Mouse (Mus musculus) kidney, adult 11 months (tissue): Measurements from ENCODE around the gene Ostf1.
"Not testable (repeated sequence)": the region's sequence is repeated elsewhere in the genome, so short reads cannot be mapped to it uniquely, and the experiment has no call there.

Experiments
- DNase-seq: peaks from one replicate; pipeline ENCODE4 v3.0.0; 2022

Gene Ostf1

GRCm38 (mm10) chr19:18597772-18598171, 33.9 kb downstream of the Ostf1 start:
- no peak for DNase-seq

GRCm38 (mm10) chr19:18596876-18597275, 34.7 kb downstream of the Ostf1 start:
- DNase-seq: no peak

- peak; percentile 23 for DNase-seq
These were observed 37.9 kb downstream of the Ostf1 start for GRCm38 (mm10) chr19:18593722-18594121.

- no peak for DNase-seq
These were observed 38.7 kb downstream of the Ostf1 start for GRCm38 (mm10) chr19:18592919-18593318.

- no peak for DNase-seq
These were observed 40.7 kb downstream of the Ostf1 start for GRCm38 (mm10) chr19:18590942-18591354.

GRCm38 (mm10) chr19:18590234-18590633, 41.4 kb downstream of the Ostf1 start:
- no peak for DNase-seq

GRCm38 (mm10) chr19:18589276-18589675, 42.3 kb downstream of the Ostf1 start:
- DNase-seq: no peak

- not testable (repeated sequence) for DNase-seq
These were observed 42.8 kb downstream of the Ostf1 start for GRCm38 (mm10) chr19:18588801-18589200.

GRCm38 (mm10) chr19:18588243-18588642, 43.4 kb downstream of the Ostf1 start:
- DNase-seq: no peak

GRCm38 (mm10) chr19:18587118-18587517, 44.5 kb downstream of the Ostf1 start:
- no peak for DNase-seq

- DNase-seq: no peak
These were observed 47.0 kb downstream of the Ostf1 start for GRCm38 (mm10) chr19:18584621-18585020.

GRCm38 (mm10) chr19:18583706-18584105, 47.9 kb downstream of the Ostf1 start:
- no peak for DNase-seq

GRCm38 (mm10) chr19:18582887-18583286, 48.7 kb downstream of the Ostf1 start:
- DNase-seq: no peak

- no peak for DNase-seq
These were observed 49.4 kb downstream of the Ostf1 start for GRCm38 (mm10) chr19:18582226-18582625.

- DNase-seq: no peak
These were observed 50.6 kb downstream of the Ostf1 start for GRCm38 (mm10) chr19:18581046-18581445.

GRCm38 (mm10) chr19:18579012-18579358, 52.6 kb downstream of the Ostf1 start:
- DNase-seq: no peak

GRCm38 (mm10) chr19:18578216-18579011, 53.2 kb downstream of the Ostf1 start:
- no peak for DNase-seq

GRCm38 (mm10) chr19:18577348-18577747, 54.3 kb downstream of the Ostf1 start:
- no peak for DNase-seq

- no peak for DNase-seq
These were observed 55.7 kb downstream of the Ostf1 start for GRCm38 (mm10) chr19:18575891-18576290.

GRCm38 (mm10) chr19:18573907-18574306, 57.7 kb downstream of the Ostf1 start:
- no peak for DNase-seq

- no peak for DNase-seq
These were observed 58.2 kb downstream of the Ostf1 start for GRCm38 (mm10) chr19:18573443-18573842.

- no peak for DNase-seq
These were observed 62.1 kb downstream of the Ostf1 start for GRCm38 (mm10) chr19:18569496-18569895.

GRCm38 (mm10) chr19:18568828-18569430, 62.7 kb downstream of the Ostf1 start:
- DNase-seq: no peak
